Mouse (Mus musculus) MEL (cell line): ENCODE data around the gene Tle1.
A peak's percentile ranks its signal among the peaks of the same experiment; 100 is the strongest.

Source experiments
- CTCF ChIP-seq, 3 experiments: IDR thresholded peaks in 2 of 3; conservative IDR thresholded peaks in 1 of 3; 2 replicates each; pipeline ENCODE4 v1.5.1; 2011 to 2012; ENCODE audit warnings: low read length in 3 of 3, low read depth in 2 of 3, mild to moderate bottlenecking in 2 of 3, improper control_type of control experiment in 1 of 3, inconsistent platforms in 1 of 3, mixed read lengths in 1 of 3, moderate library complexity in 1 of 3; ENCODE audit not compliant: control insufficient read depth in 1 of 3, insufficient read depth in 1 of 3, poor library complexity in 1 of 3, severe bottlenecking in 1 of 3
- EP300 ChIP-seq, 2 experiments: IDR thresholded peaks; 2 replicates each; pipeline ENCODE4 v1.6.1; 2011; ENCODE audit warnings: improper control_type of control experiment in 2 of 2, low read length in 2 of 2, low read depth in 1 of 2, mild to moderate bottlenecking in 1 of 2
- HCFC1 ChIP-seq: IDR thresholded peaks from 2 replicates; pipeline ENCODE4 v1.6.1; 2012; ENCODE audit warnings: low read depth, mild to moderate bottlenecking, inconsistent platforms, low read length, improper control_type of control experiment, moderate library complexity
- JUND ChIP-seq: IDR thresholded peaks from 2 replicates; pipeline ENCODE4 v1.6.1; 2011; ENCODE audit warnings: low read depth, mild to moderate bottlenecking, improper control_type of control experiment, low read length
- MAX ChIP-seq: IDR thresholded peaks from 2 replicates; pipeline ENCODE4 v1.6.1; 2011; ENCODE audit warnings: low read length, improper control_type of control experiment
- NRF1 ChIP-seq: IDR thresholded peaks from 2 replicates; pipeline ENCODE4 v1.6.1; 2014; ENCODE audit warnings: low read depth, mild to moderate bottlenecking, inconsistent platforms, low read length, improper control_type of control experiment, moderate library complexity; ENCODE audit not compliant: poor library complexity, insufficient read depth, severe bottlenecking
- POLR2A ChIP-seq, 2 experiments: IDR thresholded peaks; 2 replicates each; pipeline ENCODE4 v1.6.1; 2011 to 2012; ENCODE audit warnings: low read length in 2 of 2, mild to moderate bottlenecking in 2 of 2, control low read depth in 1 of 2, improper control_type of control experiment in 1 of 2, low read depth in 1 of 2, moderate library complexity in 1 of 2; ENCODE audit not compliant: control insufficient read depth in 1 of 2, insufficient read depth in 1 of 2, poor library complexity in 1 of 2
- RAD21 ChIP-seq: IDR thresholded peaks from 2 replicates; pipeline ENCODE4 v1.6.1; 2011; ENCODE audit warnings: mild to moderate bottlenecking, low read depth, low read length, improper control_type of control experiment
- TAL1 ChIP-seq: IDR thresholded peaks from 2 replicates; pipeline ENCODE4 v1.6.1; 2012; ENCODE audit warnings: mild to moderate bottlenecking, inconsistent platforms, low read length, moderate library complexity, mixed read lengths
- ZNF384 ChIP-seq: IDR thresholded peaks from 2 replicates; pipeline ENCODE4 v1.6.1; 2012; ENCODE audit warnings: low read depth, mild to moderate bottlenecking, inconsistent platforms, low read length, improper control_type of control experiment

DNA sequence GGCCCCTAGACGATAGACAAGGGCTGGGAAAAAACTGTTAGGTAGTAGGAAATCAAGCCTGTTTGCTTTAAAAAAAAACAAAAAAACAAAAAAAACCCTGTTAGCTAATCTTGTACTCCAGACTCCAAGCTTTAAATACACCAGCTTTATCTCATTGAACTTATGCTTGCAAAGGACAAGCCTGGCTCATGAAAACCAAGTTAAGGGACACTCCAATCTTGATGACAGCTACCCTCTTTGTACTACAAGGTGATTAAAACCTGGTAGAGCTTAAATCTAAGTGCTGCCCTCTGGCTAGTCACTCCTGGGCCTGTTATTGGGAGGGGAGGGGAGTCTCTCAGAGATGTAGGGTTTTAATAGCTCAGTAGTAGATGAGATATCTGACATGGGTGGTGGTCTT lies 7.4 kb downstream of the Tle1 start:
- TF ChIP-seq TAL1 (peak; percentile 41; the same call in 1 of the 2 replicates), POLR2A (IDR thresholded peaks at IDR 0.05; ENCODE audit: control insufficient read depth in 1 of 2, insufficient read depth in 1 of 2, low read depth in 1 of 2, low read length in 2 of 2, poor library complexity in 1 of 2) (no peak), EP300 (IDR thresholded peaks at IDR 0.05; ENCODE audit: low read depth in 1 of 2, low read length in 2 of 2) (peak in 1 of 2 experiments; percentile 47; a peak in 1 of 4 replicates), RAD21 (no peak), CTCF (IDR thresholded peaks at IDR 0.05 in 2 of 3, conservative IDR thresholded peaks at IDR 0.05 in 1 of 3; ENCODE audit: control insufficient read depth in 1 of 3, insufficient read depth in 1 of 3, low read depth in 2 of 3, low read length in 3 of 3, poor library complexity in 1 of 3, severe bottlenecking in 1 of 3) (no peak), NRF1 (no peak), ZNF384 (no peak), MAX (no peak), HCFC1 (no peak), JUND (no peak)
